Mouse (Mus musculus) CD8-positive naive resting alpha-beta T cell, adult 2 months (primary cell): ENCODE measurements around the gene Cfap43.
A peak's percentile ranks its signal among the peaks of the same experiment; 100 is the strongest.

Experiments used
- DNase-seq, 2 experiments: peaks; one replicate each; pipeline ENCODE4 v3.0.0; 2022; ENCODE audit warnings: low read depth in 2 of 2, low spot score in 2 of 2

The Cfap43 gene

DNA sequence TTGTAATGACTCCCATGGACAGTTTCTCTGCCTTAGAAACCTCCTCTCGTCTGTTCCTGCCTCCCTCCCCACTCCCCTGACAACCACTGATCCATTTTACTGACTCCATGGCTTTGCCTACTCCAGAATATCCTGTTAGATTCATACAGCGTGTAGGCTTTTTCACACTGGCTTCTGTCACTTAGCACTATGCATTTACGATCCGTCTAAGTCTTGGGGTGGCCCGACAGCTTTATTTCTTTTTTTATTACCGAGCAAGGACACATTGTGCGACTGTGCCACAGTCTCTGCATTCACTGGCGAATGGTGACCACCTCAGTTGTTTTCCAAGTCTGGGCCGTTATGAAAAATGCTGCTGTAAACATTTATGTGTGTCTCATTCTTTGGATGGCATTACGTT, 120.5 kb downstream of the Cfap43 start:
- DNase-seq, result no peak

DNA sequence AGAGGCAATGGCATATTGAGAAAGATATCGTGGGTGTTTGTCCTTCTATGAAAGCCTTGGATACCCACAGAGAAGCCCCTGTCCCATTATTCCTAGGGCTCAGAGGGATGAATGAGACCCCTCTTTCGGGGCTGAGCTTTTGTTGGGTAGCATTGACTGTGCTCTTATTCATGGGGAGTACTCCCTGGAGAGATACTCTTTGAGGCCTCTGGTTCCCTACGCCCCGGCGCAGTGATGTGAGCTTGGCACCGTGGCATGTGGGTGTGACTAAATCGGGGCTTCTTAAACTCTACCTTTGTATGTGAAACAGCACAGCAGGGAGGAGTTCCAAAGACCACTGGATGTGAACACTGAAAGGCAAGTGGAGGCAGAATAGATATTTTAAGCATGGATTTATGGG, 122.4 kb downstream of the Cfap43 start:
- DNase-seq, result no peak

DNA sequence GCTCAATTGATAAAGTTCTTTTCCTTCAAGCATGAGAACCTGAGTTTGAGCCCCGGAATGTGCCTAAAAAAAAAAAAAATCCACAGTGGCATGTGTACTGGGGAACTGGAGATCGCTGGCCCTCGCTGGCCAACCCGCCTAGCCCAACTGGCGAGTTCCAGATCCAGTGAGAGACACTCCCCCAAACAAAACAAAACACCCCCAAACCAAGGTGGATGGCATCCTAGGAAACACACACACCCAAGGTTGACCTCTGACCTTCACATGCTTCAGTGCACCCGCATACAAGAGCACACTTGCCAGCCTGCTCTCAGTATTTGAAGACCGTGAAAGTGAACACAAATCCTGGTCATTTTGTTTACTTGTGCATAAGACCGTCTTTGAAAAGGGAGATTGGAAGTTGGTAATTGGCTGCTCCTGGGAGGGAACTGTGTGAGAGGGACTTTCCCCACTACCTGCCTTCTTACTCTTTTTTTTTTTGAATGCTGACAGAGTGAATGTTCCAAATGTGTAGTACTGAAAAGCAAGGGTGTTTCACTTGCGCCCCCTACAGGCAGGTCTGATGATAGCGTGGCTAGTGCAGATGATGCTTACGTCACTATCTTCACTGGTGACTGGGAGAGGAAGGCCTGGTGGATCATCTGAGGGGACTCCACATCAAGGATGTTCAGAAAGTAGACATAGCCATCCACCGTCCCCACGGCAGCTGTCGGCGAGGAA, 123.9 kb downstream of the Cfap43 start:
- DNase-seq, result peak; percentile 56 to 74

DNA sequence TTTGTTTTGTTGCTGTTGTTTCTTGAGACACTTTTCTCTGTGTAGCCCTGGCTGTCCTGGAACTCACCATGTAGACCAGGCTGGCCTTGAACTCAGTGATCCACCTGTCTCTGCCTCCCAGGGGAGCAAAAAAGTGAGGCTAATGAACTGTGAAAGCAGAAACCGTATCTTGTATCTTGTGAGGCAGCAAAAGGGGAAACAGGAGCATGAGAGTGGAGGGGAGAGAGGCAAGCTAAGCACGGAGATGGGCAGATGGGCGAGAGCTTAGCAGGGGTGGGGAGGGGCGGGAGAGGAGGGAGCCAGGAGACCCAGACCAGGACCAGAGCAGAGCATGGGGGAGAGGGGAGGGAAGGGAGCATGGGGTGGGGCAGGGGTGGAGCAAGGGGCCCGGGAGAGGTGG, 124.8 kb downstream of the Cfap43 start:
- DNase-seq, result no peak

DNA sequence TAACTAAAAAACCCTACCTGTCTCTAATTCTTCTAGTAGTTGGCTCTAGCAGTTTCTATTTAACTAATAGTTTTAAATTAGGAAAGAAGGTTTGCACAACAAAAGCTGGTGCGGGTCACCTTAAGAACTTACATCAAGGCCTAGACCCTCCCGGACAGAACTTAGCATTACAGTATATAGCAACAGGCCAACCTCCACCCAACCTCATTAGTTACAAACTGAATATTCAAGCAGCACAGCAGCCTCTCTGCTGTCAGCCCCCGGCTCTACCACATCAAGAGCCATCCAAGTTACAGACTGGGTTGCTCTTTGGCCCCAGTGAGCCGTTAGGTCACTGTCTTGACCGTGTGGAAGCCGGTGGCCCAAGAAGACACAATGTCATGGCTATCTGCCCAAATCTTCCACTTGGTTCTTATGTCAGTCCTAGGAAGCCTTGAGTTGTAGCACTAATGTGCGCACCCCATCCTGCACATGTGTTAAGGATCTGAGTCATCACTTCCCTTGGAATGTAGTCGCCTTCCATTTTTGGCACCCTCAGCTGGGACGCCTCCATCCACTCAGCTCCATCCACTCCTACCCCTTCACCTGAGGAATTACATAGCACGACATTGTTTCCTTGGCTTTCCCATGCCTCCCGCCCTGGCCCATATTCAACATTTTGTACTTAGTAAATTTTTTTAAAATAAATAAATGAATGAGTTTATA, 128.6 kb downstream of the Cfap43 start:
- DNase-seq, result no peak

DNA sequence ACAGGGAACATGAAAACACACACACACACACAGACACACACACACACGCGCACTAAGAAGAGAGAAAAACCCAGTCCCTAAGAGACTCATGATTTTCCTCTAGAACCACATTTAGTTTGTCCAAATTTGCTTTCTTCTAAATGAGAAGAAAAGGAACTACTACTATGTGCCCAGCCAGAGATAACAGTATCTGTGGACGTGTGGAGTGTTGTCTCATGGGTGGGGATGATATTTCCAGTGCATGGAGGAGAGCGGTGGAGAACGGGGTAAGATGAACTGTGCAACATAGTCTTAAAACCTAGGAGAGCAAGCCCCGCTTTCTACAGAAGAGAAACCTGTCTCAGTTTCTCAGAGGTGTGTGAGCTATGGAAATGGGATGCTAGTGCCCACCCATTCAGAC, 135.2 kb downstream of the Cfap43 start:
- no peak for DNase-seq

DNA sequence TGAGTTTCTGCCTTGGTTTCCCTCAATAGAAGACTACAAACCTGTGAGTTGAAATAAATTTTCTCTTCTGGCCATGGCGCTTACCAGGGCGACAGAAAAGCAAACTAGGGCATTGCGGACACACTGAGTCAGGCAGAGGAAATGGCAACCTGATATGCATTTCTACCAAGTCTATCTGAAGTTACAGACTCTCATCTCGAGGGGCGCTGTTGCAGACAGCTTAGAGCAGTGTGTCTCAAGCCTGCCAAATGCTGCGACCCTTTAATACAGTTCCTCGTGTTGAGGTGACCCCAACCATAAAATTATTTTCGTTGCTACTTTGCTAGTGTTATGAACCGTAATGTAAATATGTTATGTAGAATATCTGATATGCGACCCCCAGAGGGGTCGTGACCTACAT, 138.1 kb downstream of the Cfap43 start:
- no peak for DNase-seq

DNA sequence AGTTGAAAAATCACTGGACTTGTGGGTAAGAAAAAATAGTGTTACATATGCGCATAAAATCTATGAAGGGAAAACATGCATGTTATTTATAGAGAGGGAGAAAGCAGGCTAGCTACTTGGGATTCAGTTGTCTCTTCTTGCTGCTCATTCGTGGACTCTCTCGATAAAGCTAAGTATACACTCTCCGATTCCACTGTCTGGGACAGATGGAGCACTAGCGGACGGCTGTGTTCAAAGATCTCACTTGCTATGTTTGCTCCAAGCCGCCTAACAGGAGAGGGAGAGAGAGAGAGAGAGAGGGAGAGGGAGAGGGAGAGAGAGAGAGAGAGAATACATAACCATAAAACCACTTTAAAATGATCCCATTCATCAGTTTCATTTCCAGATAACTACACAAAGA, 138.9 kb downstream of the Cfap43 start:
- no peak for DNase-seq

DNA sequence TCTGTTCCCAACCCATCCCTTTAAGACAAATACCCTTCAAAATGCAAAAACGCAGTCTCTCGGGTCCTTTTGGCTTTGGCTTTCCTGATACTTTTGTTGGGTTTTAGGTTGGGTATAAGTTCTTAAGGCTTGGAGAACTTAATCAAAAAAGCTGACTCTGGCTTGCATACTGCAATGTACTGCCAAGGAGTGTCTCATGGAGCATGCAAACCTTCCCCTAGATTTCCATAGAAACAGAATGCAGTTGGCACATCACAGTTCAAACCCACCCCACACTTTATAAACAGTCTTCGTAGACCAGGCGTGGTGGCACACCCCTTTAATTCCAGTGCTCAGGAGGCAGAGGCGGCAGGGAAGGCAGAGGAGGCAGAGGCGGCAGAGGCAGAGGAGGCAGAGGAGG, 141.2 kb downstream of the Cfap43 start:
- no peak for DNase-seq

DNA sequence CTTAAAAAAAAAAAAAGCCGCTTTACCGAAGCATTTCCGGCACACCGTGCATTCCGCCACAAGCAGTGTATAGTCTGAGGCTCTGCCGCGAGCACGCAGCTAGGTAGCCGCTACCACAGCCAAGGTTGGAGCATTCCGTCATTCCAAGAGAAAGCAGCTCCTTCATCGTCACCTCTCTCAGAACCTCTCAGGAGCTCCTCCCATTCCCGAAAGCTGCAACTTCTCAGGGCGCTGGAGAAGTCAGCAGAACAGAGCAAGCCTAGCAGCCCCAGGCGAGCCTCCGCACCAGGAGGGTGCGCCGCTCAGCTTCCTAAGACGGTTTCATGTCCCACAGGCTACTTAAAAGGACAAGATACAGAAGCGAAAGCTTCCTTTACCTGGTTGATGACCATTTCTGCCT, 163.5 kb downstream of the Cfap43 start:
- DNase-seq, result no peak

DNA sequence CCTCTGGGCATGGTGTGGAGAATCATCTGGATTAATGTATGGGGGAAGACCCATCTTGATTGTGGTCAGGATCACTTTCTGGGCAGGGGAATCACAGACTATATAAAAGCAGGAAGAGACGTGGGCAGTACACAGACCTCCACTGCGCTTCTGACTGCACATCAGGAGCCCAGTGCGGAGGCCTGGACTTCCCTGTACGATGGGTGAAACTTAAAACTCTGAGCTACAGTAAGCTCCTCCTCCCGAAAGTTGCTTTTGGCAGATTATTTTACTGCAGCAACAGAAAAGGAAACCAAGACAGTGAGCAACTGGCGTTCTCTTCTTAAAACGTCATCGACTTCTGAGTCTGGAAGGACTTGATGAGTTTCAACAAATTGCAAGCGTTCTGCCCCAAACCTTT, 164.2 kb downstream of the Cfap43 start:
- DNase-seq, result no peak

DNA sequence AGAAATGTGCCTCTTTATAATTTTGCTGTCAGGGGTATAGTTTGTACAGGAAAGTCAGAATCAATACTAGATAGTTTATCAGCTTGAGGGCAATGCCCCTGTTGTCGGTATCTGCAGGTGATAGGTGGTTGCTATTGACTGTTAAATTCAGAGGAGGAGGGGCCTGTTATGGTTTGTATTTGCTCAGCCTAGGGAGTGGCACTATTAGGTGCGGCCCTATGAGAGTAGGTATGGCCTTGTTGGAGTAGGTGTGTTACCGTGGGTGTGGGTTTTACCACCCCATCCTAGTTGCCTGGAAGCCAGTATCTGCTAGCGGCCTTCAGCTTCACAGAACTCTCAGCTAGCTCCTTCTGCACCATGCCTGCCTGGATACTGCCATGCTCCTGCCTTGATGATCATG, 165.2 kb downstream of the Cfap43 start:
- no peak for DNase-seq

DNA sequence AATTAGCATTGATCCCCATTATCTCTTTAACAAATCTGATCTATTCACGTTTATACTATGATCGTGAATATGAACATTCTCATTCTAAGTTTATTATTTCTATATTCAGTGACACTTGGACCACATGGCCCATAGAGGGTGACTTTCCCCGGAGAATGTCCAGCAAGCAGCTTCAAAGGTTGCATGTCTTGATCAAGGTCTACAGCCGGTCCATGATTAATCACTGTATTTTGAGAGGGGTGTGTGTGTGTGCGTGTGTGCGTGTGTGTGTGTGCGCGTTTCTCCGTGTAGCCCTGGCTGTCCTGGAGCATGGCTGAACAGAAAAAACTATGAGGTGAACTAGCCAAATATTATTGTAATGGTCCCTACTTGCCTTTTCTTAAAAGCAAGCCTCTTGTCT, 166.6 kb downstream of the Cfap43 start:
- no peak for DNase-seq

DNA sequence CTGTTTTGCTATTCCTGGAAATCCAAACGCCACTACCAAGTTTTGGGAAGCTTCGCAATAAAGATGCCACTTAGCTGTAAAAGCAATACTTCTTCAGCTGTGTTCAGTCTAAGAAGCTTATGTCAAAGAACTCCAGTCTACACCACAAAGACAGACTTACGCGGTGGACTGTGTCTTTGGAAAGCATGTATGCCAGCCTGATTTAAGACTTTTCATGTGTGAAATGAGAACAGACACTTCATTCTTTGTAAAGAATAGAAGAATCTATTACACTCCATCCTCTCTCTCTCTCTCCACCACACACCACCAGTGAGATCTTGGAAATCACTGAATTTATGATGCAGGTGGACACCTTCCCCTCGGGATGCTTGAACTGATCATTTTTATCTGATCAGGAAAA, 168.7 kb downstream of the Cfap43 start:
- DNase-seq, result no peak

DNA sequence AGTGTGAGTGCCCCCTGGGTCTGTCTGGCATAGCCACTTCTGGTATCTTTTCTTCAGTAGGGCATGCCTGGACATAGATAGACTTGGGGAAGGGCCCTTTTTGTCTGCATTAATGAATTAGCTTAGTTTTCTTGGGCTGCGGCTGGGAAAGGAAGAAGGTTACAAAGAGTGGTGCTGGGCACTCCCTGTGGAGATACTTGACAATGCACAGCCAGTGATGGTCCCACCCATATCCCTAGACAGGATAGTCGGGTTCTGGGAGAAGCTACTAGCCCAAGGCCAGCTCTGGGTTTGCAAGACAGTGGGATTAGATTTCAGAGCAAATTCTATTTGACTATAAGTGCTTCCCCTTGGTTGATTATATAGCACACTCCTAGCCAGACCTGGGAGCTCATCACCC, 170.1 kb downstream of the Cfap43 start:
- no peak for DNase-seq

DNA sequence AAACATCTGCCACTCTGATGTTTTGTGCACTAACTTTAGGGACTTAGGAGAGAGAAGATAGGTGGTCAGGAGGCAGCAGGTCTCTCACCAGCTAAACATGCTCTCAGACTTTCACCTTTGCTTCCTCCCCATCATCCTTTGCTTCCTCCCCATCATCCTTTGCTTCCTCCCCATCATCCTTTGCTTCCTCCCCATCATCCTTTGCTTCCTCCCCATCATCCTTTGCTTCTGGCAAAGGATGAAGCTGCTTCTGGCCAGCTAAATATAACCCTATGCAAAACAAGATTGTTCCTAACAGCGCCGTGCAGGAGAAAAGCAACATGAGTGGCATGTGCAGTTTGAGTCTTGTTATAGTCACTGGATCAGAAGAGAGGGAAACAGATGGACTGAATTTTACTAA, 172.0 kb downstream of the Cfap43 start:
- no peak for DNase-seq

DNA sequence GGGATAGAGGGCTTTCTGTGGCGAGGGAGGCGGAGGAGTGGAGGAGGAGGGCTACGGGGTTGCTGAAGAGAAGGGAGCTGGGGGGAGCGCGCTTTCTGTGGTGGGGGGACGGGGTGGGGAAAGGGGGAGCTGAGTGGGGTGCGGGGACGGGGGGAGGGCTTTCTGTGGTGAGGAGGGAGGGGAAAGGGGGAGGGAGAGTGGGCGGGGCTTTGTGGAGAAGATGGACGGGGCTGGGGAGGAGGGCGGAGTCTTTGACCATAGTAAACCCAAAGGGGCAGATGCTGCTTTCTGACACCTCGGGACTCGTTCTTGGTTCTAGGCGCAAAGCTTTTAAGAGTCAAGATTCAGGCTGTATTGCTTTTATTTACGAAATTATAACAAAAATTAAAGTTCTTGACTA, 187.2 kb downstream of the Cfap43 start:
- DNase-seq, result no peak

DNA sequence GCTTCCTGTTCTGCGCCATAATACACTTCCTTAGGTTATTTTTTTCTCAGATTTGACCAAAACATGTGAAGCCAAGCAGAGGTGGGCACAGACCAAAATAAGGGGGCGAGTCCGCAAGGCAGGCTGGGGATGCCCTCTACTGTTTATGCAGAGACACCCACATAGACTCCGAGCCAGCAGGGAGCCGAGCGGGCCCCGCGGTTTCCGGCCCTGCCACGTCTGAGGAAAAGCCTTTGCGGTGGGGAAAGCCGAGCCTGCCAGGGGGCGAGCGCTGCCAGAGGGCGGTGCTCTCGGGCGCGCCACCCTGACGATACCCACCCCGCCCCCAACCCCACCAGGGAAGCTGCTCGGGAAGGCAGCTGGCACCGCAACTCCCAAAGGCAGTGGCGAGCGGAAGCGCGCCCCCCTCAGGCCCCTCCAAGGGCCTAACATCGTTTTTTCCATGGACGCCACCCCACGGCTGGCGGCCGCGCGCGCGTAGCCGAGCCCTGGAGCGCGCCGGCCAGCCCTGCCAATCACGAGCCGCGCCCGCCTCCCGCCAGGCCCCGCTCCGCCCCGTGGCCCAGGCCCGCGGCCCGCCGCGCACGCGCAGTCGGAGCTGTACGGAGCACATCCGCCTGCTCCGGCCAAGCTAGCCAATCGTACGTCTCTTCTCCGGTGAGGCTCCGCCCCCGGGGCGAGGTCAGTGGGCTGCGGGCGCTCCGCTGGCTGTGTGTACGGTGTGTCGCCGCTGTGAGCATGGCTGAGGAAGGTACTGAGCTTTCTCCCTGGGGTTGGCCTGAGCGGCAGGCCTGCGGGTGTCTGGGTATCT, 187.8 kb downstream of the Cfap43 start, which contains the start of gene Sfr1:
Gene Sfr1, plus strand, starts transcription at position 612 of the 811 bp plus-strand sequence.
- peak; percentile 98 to 99 for DNase-seq

DNA sequence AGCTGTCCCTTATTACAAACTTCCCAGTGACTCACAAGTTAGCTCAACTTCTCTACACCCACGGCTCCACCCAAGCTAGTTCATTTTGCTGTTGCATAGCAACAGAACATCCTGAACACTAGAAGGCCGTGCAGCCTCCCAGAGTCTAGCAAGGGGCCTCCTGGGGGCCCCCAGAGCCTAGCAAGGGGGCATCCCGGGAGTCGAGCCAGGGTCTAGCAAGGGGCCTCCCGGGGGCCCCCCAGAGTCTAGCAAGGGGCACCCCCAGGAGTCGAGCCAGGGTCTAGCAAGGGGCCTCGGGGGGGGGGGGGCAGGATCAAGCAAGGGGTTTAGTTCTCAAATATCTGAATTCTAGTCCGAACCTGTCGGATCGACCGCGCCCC, 188.4 kb downstream of the Cfap43 start:
- DNase-seq, result peak; percentile 55 to 63

DNA sequence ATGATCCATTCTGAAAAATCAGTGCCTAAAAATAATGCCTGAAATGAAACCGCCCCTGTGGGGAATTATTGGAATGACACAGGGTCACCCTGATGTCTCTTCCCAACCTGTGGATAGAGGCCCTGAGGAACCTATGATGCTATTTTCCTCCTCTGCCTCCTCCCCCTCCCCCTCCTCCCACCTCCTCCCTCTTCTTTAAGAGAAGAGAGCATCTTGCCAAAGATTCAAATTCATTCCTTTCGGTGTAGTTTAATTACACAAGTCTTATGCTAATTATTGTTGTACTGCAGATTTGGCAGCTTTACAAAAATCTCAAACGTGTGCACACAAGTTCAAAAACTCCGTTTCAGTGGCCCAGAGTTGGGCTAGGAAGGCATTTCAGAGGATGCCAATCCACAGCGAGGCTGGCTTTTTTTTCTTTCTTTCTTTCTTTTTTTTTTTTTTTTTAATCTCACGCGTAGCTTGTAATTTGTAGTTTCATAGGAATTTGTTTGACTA, 193.4 kb downstream of the Cfap43 start:
- DNase-seq, result no peak

DNA sequence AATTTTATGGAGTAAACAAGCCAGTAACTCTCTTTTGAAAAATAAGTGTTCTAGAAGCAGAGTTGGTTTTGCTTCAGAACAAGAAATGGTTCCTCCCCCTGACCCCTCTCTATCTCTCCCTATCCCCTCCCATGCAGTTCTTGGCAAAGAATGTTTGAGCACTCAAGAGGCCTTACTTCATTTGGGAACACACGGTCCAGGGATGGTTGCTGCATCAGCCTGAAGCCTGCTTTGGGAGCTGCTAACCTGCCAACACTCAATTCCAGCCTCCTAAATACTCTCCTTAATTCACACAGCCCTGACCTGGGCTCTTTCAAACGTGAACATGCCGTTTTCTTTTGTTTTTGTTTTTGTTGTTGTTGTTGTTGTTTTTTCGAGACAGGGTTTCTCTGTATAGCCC, 194.2 kb downstream of the Cfap43 start:
- no peak for DNase-seq

DNA sequence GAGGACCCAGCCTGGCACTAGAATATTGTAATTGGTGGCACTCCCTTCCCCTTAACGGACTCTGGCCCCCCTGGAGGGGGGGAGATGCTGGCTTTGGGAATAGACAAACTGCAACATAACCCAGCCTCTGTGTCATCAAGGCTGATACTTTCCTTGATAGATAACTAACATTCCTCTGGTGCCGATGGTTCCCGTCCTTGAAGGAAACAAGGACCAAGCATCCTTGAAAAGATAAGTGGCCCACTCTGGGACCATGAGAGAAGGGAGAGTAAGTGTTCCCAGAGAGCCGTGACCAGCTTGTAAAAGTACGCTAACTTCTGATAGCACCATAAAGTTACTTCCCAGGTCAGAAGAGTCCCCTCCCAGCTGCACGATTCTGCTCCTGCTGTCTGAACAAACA, 196.6 kb downstream of the Cfap43 start:
- no peak for DNase-seq
